Mouse (Mus musculus): ENCODE data around the gene Ell3.

The Ell3 gene

DNA sequence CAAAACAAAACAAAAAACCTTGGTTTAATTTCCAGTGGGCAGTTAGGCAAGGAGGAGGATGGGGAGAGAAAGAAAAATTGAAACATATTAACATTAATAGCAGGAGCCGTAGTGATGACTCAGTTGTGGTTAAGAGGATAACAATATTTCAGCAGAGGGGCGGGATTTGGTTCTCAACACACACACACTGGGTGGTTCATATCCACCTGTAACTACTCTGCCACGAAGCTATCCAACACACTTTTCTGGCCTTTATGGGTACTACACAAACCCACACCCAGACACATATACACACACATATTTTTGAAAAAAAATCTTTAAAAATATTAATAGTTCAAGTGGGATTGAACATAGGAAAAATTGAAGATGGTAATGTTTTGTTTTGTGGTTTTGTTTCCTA is 2.9 kb upstream of the Ell3 start:
- 88% methylated on average over 3 of the region's 3 CpGs for WGBS

DNA sequence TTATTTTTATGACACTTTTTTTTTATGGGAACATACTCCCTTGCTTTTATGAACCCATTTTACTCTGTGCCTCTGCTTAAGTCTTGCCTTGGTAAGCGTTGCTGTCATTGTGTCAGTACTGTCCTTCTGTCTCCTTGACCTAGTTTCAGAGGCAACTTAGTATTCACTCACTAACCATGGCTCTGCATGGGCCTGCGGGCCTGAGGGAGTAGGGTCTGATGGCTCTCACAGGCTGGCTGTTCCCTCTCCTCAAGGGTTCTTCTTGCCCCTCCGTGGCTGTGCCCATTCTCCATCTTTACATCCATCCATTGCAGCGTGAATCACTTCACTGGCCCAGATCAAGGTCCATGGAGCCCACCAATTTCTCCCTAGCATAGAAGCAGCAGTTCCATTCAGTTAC is 2.4 kb upstream of the Ell3 start:
- 87% methylated on average over 4 of the region's 4 CpGs for WGBS

DNA sequence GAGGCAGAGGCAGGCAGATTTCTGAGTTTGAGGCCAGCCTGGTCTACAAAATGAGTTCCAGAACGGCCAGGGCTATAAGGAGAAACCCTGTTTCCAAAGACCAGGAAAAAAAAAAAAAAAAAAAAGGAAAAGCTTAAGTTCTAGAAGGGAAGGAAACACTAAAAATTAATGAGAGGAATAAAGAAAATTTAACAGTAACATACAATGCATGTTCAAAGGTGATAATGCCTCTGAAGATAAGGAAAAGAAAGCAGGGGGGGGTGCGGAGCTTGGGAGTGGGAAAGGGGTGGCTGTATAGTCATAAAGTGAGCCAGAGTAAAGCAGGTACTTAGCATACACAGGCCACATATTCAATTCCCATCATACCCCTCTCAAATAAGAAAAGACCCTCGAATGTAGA is 1.0 kb upstream of the Ell3 start:
- WGBS, result 86% methylated on average over 3 of the region's 3 CpGs

GRCm38 (mm10) chr2:121443068-121443349 is 1.1 kb downstream of the Ell3 start:
- WGBS, result 17% methylated on average over 8 of the region's 8 CpGs

DNA sequence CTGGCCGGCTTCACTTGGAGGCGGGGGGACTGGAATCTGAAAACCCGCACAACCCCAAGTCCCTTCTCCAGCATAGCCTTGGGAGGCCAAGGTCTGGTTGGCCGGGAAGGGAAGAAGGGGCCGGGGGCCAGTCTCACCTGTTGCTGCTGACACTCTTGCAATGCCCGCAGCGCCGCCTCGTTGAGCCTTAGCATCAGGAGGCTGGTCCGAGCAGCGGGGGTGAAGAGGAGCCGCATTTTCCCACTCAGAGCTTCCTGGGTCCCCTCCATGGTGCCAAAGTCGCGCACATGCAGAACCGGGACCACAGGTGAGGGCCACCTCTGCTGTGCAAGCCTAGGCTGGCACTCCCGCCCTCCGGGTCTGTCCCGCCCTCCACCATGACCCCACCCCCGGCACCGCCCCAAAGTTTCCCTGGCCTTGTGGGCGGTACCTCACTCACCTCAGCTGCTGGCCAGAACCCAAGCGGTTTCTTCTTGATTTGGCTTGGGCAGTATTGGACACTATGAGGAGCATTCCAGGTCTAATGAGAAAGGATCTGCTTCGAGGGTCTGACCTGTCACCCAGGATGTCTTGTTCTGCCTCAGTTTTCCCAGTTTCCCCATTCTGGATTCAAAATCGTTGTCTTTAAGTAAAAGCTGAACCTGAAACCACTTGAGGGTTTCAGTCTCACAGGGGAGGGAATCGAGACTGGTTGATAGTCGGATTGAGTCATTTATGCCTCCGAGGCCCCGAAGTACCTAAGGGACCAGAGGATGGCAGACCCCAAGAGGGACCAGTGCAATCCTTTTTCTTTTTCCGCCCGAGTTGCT is 1.6 kb downstream of the Ell3 start:
- 1% methylated on average over 30 of the region's 30 CpGs for WGBS

DNA sequence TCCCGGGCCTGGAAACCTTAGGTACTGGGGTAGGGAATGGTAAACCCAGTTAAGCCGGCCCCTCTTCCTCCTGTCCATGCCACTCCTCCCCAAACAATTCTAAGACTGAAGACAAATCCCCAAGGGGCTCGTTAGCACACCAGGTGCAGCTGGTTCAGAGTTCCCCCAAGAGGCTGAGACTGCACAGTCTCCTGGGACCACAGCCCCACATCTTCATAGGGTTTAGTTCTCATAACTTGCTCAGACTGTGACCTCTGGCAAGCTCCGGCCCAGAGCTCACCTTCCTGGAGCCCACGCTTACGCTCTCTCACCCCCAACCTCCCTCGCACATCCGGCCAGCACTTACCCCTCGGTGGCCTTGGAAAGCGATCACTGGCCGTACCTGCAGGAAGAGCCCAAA is 2.3 kb downstream of the Ell3 start:
- WGBS, result 19% methylated on average over 11 of the region's 11 CpGs

DNA sequence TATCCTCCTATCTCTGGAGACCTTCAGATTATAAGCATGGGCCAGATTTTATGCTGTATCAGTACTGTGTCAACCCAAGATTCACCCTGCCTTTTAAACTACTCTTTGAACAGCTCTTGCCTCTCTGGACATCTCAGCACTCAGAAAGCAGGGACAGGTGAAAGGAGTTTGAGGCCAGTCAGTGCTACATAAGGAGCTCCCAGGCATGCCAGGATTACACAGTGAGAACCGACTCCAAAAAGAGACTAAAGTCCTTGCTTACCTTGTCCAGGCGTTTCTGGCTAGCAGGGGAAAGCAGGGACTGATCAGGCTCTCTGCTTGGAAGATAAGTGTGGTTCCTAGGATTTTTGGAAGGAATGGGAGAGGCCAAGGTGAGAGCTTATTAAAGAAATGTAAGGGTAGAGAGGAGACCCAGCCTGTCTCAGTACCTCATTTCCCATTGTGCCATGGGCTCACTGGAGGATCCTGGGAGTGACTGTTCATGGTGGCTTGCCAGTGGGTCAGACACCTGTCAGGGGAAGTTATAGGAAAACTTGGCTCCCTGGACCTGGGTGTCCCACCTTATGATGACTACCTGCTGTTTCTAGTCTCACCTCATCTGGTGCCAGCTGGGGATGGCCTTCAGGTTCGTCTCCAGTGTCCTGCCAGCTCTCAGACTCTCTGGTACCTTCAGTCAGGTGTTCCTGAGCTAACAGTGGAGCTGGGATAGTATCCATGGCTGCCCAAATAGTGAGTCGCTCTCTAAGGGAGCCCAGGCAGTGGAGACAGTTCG is 3.1 kb downstream of the Ell3 start:
- 74% methylated on average over 5 of the region's 5 CpGs for WGBS

DNA sequence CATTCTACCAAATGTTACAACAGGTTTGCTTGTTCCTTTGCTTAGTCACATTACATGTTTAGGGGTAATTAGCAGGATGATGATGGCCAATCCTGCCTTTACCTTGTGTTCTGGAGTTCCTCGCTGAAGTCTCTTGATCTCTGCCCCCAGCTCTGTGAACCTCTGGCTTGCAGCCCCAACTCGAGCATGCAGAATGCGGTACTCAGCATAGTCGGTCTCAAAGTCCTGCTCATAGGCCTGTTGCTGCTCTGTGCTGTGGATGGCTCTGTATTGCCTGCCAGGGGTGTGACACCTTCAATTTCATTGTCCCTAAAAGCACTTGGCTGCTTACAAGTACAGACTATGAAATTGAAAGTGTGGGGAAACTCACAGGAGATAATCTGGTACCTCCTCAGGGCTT is 4.3 kb downstream of the Ell3 start:
- WGBS, result 77% methylated on average over 4 of the region's 4 CpGs

- WGBS, result 97% methylated on average over 1 of the region's 1 CpGs
These were observed 9.2 kb downstream of the Ell3 start for GRCm38 (mm10) chr2:121434854-121435253.

- 87% methylated on average over 2 of the region's 2 CpGs for WGBS
These were observed 18.2 kb downstream of the Ell3 start for GRCm38 (mm10) chr2:121425890-121426289.

- 84% methylated on average over 2 of the region's 2 CpGs for WGBS
These were observed 20.9 kb downstream of the Ell3 start for GRCm38 (mm10) chr2:121423166-121423565.

GRCm38 (mm10) chr2:121418476-121418875 is 25.6 kb downstream of the Ell3 start:
- WGBS, result 58% methylated on average over 3 of the region's 3 CpGs

- WGBS, result 88% methylated on average over 6 of the region's 6 CpGs
These were observed 27.7 kb downstream of the Ell3 start for GRCm38 (mm10) chr2:121416356-121416755.

GRCm38 (mm10) chr2:121415591-121415990 is 28.5 kb downstream of the Ell3 start:
- 38% methylated on average over 3 of the region's 3 CpGs for WGBS

- WGBS, result 19% methylated on average over 3 of the region's 3 CpGs
These were observed 29.0 kb downstream of the Ell3 start for GRCm38 (mm10) chr2:121415103-121415502.

DNA sequence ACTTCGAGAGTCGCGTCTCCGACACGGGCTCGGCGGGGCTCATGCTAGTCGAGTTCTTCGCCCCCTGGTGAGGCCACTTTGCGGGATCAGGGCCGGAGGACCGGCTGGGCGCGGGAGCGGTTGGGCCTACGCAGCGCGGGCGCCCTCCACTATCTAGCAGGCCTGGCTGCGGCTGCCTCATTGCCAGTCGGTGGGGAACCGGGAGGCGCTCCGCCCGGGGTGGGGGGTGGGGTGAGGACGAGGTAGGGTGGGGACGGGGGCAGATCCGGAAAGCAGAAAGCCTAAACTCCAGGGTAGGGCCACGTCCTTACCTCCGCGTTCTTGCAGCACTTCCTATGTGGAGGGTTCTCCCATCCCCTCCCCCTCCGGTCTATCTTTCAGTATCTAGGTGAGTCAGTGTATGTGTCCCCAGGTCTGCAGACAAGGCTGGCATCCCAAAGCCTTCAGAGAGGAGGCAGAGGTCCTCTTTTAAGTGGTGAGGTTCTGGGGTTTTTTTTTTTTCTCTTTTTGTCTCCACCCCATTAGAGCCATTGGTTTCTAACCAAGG is 29.9 kb downstream of the Ell3 start:
- WGBS, result under 1% methylated on average over 31 of the region's 32 CpGs

DNA sequence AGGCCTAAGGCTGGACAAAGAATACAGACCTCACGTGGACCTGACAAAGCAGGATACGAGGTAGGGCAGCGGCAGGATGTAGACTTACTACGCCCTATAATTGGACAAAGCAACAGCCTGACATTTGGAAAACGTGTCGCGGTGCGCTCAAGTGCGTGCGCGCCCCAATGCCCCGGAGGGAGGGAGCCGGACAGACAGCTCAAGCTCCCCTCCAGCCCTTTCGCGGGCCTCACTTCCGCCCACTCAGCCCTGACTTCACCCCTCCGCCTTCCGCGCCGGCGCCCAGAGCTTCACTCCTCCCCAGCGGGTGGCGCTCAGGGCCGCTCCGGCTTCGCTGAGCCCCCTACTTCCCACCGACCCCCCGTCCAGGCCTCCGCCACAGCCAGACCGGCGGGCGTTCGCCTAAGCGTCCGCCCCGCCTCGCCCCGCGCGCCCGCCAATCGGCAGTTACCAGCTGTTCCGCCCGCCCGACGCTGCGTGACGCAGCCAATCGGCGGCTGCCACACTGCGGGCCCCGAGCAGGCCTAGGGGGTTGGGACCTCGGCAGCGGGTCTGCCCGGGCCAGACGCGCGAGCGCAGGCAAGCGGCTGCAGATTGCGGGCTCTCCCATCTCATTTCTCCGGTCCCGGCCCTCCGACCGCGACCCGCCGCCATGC is 30.6 kb downstream of the Ell3 start, which contains the start of the genes Pdia3 and Catsper2:
TSS of gene Pdia3 (plus strand) at position 389 of the 656 bp plus-strand sequence.
TSS of gene Catsper2 (minus strand) at position 406 of the 656 bp plus-strand sequence.
- WGBS, result under 1% methylated on average over 66 of the region's 68 CpGs

DNA sequence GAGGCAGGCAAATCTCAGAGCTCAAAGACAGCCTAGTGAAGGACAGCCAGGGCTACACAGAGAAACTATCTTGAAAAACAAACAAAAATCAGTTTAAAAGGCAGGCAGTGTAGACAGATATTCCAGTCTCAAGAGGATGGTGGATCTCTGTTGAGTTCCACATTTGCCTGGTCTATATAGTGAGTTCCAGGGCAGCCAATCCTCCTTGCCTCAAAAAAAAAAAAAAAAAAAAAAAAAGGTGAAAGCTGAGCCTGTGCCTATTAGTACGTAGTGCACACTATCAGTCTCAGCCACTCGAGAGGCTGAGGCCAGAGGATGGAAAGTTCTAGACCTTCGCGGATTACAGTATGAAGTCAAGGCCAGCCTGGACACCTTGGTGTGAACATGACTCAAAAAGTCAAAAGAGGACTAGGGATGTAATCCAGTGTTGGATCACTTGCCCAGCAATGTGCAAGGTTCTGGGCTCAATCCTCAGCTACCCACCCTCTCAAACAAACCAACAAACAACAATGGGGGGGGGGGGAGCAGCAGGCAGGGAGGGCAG is 31.2 kb downstream of the Ell3 start:
- WGBS, result 7% methylated on average over 4 of the region's 4 CpGs

- 42% methylated on average over 4 of the region's 4 CpGs for WGBS
These were observed 35.9 kb downstream of the Ell3 start for GRCm38 (mm10) chr2:121408160-121408559.

GRCm38 (mm10) chr2:121396624-121397023 is 47.5 kb downstream of the Ell3 start:
- 13% methylated on average over 8 of the region's 8 CpGs for WGBS
